Comparison of ENCODE assay signal across 8 mouse cellular contexts in the genomic region with DNA sequence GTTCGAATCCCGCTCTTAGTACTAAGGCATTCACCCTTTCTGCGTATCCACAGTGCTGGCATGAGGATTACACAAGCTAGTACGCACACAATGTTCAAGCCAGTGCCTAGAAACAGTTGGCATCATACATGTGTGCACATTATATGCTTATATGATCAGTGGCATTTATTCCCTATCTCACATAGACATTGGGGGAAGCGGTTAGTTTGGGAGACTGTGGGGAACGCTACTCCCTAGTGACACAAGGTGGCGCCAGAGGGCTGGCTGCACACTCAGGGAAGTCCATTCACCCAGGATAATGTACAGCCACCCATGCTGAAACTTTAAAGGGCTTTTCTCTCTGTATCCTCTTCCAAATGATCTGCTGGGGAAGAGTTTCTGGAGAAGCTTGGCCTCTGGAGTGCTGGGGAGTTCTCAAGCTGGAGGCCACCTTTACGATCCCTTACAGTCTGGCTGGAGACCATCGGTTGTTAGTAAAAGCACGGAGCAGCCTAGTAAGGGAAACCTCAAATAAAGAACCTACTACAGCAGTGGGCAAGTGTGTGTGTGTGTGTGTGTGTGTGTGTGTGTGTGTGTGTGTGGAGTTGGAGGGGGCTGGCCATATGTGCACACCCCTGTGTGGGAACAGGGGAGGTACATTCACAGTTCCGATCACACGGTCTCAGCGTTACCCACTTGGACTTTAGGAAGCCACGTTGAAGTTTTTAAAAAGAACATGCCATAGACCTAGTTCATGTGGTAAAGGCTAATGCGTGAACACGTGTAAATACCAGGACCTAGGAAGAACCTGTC.
A peak's percentile ranks its signal among the peaks of the same experiment; 100 is the strongest.
DNase-seq lines count a peak whose midpoint lies in the region; ATAC-seq lines count a peak whose summit lies in the region.

No protein-coding gene starts in this region.

- no peak overlapping the region for H3K9ac ChIP-seq in hindbrain, embryonic 15.5 days

- peak; percentile 81; the same call in 1 of the 2 replicates for ATAC-seq in hindbrain, embryonic 15.5 days (ENCODE audit: low FRiP score, low read depth)

- H3K4me3 ChIP-seq in hindbrain, embryonic 15.5 days: no peak overlapping the region

- H3K4me1 ChIP-seq in hindbrain, embryonic 15.5 days (replicated peaks): no peaks in the 10 kb centered on the region

- DNase-seq in ZHBTc4 (ENCODE audit: low read depth, low spot score): peak; percentile 75
- peak; percentile 47 to 71 for DNase-seq in cerebellum, adult 18-20 months
- DNase-seq in forelimb bud, embryonic 11.5 days (ENCODE audit: low read depth, low spot score): peak; percentile 69
- peak; percentile 60 to 69 for DNase-seq in layer of hippocampus, postnatal 36 days
- DNase-seq in lung, postnatal 36 days: peak; percentile 66
- peak; percentile 78 to 84 for DNase-seq in right cerebral cortex, postnatal 10 days (ENCODE audit: low spot score in 2 of 2)
- no peak for DNase-seq in natural killer cell, adult 2 months (ENCODE audit: low spot score in 2 of 2)

- no peak overlapping the region for H3K4me2 ChIP-seq in hindbrain, embryonic 15.5 days

- WGBS in hindbrain, embryonic 15.5 days: 80% methylated on average over 16 of the region's 16 CpGs

- no peaks in the 10 kb centered on the region for H3K9me3 ChIP-seq in hindbrain, embryonic 15.5 days

- no peaks in the 10 kb centered on the region for H3K27me3 ChIP-seq in hindbrain, embryonic 15.5 days

- no peak overlapping the region for H3K27ac ChIP-seq in hindbrain, embryonic 15.5 days (replicated peaks)

- H3K36me3 ChIP-seq in hindbrain, embryonic 15.5 days: no peaks in the 10 kb centered on the region

Comparison
In these comparisons a context has a peak if more than half of its experiments do, and no peak if none do; other contexts are left out.
1. DNase-seq: peak in ZHBTc4 (single experiment), cerebellum, adult 18-20 months (2 of 2), forelimb bud, embryonic 11.5 days (single experiment), layer of hippocampus, postnatal 36 days (2 of 2), lung, postnatal 36 days (single experiment) and right cerebral cortex, postnatal 10 days (2 of 2); none in natural killer cell, adult 2 months (0 of 2).